Mouse (Mus musculus): ENCODE results near the gene Clca1. TPM values are rescaled to one million over a fixed set of nuclear protein-coding genes. Genes with fewer than 3 reads are reported as not detected.
"Not testable (repeated sequence)": the region's sequence is repeated elsewhere in the genome, so short reads cannot be mapped to it uniquely, and the experiment has no call there.

Gene Clca1
- not detected in 2 replicates for polyA plus RNA-seq (2014; fragmentation: Nextera tagmentation; extraction: Ambion mirVana)

DNA sequence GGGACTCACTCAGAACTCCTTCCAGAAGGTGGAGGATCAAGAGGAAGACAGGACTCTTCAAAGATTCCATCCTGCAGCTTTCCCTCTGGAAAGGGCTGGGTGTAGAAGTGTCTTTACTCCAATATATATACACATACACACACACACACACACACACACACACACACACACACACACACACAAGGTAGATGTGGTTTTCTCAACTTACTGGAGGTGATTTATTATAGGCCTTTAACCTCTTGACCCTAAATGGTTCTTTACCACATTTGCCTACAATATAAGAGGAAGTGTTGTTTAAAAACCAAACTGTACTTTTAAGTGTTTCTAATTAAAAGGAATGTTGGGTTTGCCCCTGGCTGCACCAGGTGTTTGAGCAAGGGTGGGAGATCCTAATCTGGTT is at the start of gene Clca1:
Gene Clca1, minus strand, starts transcription at position 101 of the 400 bp plus-strand sequence.
- H3K4me3 ChIP-seq (ENCODE audit: low read depth, low read length), result no peak within 1 kb of the TSS
- H3K9me3 ChIP-seq (ENCODE audit: control insufficient read depth, low read length), result no peaks in the 10 kb centered on the region
- H3K4me1 ChIP-seq (replicated peaks; ENCODE audit: control insufficient read depth, insufficient read depth, low read length), result no peaks in the 10 kb centered on the region
- no peak within 1 kb of the TSS for H3K27ac ChIP-seq (ENCODE audit: low read depth, low read length)
- no peak within 1 kb of the TSS for H3K4me2 ChIP-seq (replicated peaks; ENCODE audit: low read depth, low read length)
- no peaks in the 10 kb centered on the region for H3K36me3 ChIP-seq (ENCODE audit: control insufficient read depth, insufficient read depth, low read length)
- no peak within 1 kb of the TSS for H3K9ac ChIP-seq (ENCODE audit: low read depth, low read length)
- no peaks in the 10 kb centered on the region for H3K27me3 ChIP-seq (ENCODE audit: control insufficient read depth, insufficient read depth, low read length)
- ATAC-seq (ENCODE audit: low FRiP score) (no peak), DNase-seq (ENCODE audit: low spot score) (no peak)

DNA sequence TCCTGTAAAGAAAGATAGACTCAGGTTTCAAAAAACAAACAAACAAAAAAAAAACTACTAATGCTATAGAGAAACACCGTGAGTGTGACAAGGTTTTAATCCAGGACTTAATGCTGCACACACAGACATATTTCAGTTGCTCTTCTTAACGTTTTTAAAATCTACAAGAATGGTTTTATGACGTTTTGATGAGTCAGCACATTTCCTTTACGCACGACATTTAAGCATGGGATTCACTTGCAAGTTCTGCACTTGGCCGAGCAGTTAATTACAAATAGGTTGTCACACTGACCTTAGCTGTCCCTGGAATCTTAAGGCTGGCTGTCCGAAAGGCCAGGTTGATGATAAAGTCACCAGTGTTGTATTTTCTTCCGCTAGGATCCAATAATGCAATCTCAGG is 48.3 kb upstream of the Clca1 start:
- H3K27ac ChIP-seq (ENCODE audit: low read depth, low read length), result no peak overlapping the region
- no peak for ATAC-seq (ENCODE audit: low FRiP score)
- H3K4me1 ChIP-seq (replicated peaks; ENCODE audit: control insufficient read depth, insufficient read depth, low read length), result no peaks in the 10 kb centered on the region
- H3K9ac ChIP-seq (ENCODE audit: low read depth, low read length), result no peak overlapping the region
- no peak overlapping the region for H3K4me3 ChIP-seq (ENCODE audit: low read depth, low read length)
- H3K4me2 ChIP-seq (replicated peaks; ENCODE audit: low read depth, low read length), result no peak overlapping the region
- no peak for DNase-seq (ENCODE audit: low spot score)
- H3K36me3 ChIP-seq (ENCODE audit: control insufficient read depth, insufficient read depth, low read length), result no peaks in the 10 kb centered on the region
- no peaks in the 10 kb centered on the region for H3K9me3 ChIP-seq (ENCODE audit: control insufficient read depth, low read length)
- WGBS, result 82% methylated on average over 8 of the region's 8 CpGs
- H3K27me3 ChIP-seq (ENCODE audit: control insufficient read depth, insufficient read depth, low read length), result no peaks in the 10 kb centered on the region

DNA sequence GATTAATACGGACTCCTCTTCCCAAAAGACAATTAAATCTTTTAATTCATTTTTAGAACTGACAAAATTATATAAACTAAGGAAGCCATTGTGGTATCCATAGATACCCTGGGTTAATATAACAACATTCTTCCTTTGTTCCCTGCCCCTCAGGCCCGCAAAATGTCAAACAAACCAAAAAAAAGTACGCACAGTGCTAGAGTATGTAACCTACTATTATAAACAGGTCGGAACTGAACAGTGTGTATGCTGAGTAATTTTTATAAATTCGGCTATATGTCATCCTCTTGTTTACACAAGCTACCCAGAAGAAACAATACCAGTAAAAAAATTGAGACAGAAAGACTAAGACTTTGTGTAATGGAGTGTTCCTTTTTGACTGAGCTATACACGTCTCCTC is 45.8 kb upstream of the Clca1 start:
- H3K9ac ChIP-seq (ENCODE audit: low read depth, low read length), result no peak overlapping the region
- H3K27ac ChIP-seq (ENCODE audit: low read depth, low read length), result no peak overlapping the region
- no peak overlapping the region for H3K4me2 ChIP-seq (replicated peaks; ENCODE audit: low read depth, low read length)
- H3K27me3 ChIP-seq (ENCODE audit: control insufficient read depth, insufficient read depth, low read length), result no peaks in the 10 kb centered on the region
- no peaks in the 10 kb centered on the region for H3K9me3 ChIP-seq (ENCODE audit: control insufficient read depth, low read length)
- no peaks in the 10 kb centered on the region for H3K36me3 ChIP-seq (ENCODE audit: control insufficient read depth, insufficient read depth, low read length)
- no peak for DNase-seq (ENCODE audit: low spot score)
- no peak overlapping the region for H3K4me3 ChIP-seq (ENCODE audit: low read depth, low read length)
- H3K4me1 ChIP-seq (replicated peaks; ENCODE audit: control insufficient read depth, insufficient read depth, low read length), result no peaks in the 10 kb centered on the region
- 88% methylated on average over 6 of the region's 6 CpGs for WGBS
- no peak for ATAC-seq (ENCODE audit: low FRiP score)

DNA sequence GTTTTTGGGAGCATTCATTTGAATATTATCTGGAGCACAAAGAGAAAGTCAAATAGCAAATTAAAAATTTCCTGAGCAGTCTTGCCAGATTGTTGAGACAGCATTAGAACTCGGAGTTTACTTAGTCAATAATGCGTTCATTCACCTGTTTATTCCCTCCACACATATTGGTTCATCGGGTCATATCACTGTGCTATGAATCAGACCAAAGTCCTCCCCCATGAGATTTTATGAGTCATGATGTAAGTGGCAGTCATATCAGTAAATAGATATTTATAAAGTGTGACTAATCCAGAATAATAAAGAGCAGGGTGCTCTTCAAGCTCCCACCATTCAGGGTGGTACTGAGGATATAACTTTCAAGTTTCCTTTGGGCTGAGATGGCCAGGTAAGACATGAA is 39.8 kb upstream of the Clca1 start:
- H3K27me3 ChIP-seq (ENCODE audit: control insufficient read depth, insufficient read depth, low read length), result no peaks in the 10 kb centered on the region
- H3K4me2 ChIP-seq (replicated peaks; ENCODE audit: low read depth, low read length), result no peak overlapping the region
- DNase-seq (ENCODE audit: low spot score) (no peak), ATAC-seq (ENCODE audit: low FRiP score) (no peak)
- H3K4me3 ChIP-seq (ENCODE audit: low read depth, low read length), result no peak overlapping the region
- no peaks in the 10 kb centered on the region for H3K9me3 ChIP-seq (ENCODE audit: control insufficient read depth, low read length)
- H3K4me1 ChIP-seq (replicated peaks; ENCODE audit: control insufficient read depth, insufficient read depth, low read length), result no peaks in the 10 kb centered on the region
- H3K27ac ChIP-seq (ENCODE audit: low read depth, low read length), result no peak overlapping the region
- H3K36me3 ChIP-seq (ENCODE audit: control insufficient read depth, insufficient read depth, low read length), result no peaks in the 10 kb centered on the region
- WGBS, result 95% methylated on average over 3 of the region's 3 CpGs
- H3K9ac ChIP-seq (ENCODE audit: low read depth, low read length), result no peak overlapping the region

DNA sequence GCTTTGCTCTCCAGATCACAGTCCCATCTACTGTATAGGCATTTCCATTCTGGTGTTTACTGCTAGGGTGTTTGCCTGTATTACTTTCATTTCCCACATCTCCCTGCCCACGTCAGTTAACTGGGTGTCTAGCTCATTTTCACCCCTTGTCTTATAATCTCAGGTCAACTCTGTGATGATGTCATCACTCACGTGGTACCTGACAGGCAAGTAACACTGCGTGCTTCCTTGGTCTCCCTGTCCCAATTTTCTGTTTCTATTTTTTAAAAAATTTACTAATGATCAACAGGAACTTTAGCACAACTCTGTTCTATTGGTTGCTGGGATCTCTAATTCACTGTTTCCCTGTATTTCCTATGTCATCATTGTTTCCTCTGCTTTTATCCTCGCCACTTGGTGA is 36.4 kb upstream of the Clca1 start:
- Histone ChIP-seq H3K4me2 (replicated peaks; ENCODE audit: low read depth, low read length) (no peak overlapping the region), H3K9me3 (ENCODE audit: control insufficient read depth, low read length) (no peaks in the 10 kb centered on the region), H3K27me3 (ENCODE audit: control insufficient read depth, insufficient read depth, low read length) (no peaks in the 10 kb centered on the region), H3K36me3 (ENCODE audit: control insufficient read depth, insufficient read depth, low read length) (no peaks in the 10 kb centered on the region), H3K9ac (ENCODE audit: low read depth, low read length) (no peak overlapping the region), H3K27ac (ENCODE audit: low read depth, low read length) (no peak overlapping the region), H3K4me1 (replicated peaks; ENCODE audit: control insufficient read depth, insufficient read depth, low read length) (no peaks in the 10 kb centered on the region), H3K4me3 (ENCODE audit: low read depth, low read length) (no peak overlapping the region)
- ATAC-seq (ENCODE audit: low FRiP score) (no peak), DNase-seq (ENCODE audit: low spot score) (no peak)
- 91% methylated on average over 4 of the region's 4 CpGs for WGBS

DNA sequence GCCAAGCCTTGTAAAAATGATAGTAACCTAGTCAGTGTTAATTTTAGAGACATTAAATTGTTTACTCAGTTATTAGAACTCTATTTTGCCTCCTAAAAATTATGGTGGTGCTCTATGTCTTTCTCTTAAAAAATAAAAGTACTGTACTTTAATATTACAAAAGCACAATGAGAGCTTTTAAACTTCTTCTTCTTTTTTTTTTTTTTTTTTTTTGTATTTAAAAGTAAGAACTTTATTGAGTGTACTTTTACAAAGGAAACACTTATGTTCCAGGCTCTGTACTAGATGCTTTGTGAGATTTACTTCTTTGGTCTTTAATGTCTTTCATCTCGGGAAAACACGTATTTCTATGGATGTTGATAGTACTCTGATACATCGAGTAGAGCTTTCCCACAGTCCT is 22.6 kb upstream of the Clca1 start:
- H3K4me3 ChIP-seq (ENCODE audit: low read depth, low read length); H3K4me2 ChIP-seq (replicated peaks; ENCODE audit: low read depth, low read length); H3K9me3 ChIP-seq (ENCODE audit: control insufficient read depth, low read length); H3K27me3 ChIP-seq (ENCODE audit: control insufficient read depth, insufficient read depth, low read length); H3K27ac ChIP-seq (ENCODE audit: low read depth, low read length); DNase-seq (ENCODE audit: low spot score); H3K36me3 ChIP-seq (ENCODE audit: control insufficient read depth, insufficient read depth, low read length); ATAC-seq (ENCODE audit: low FRiP score); H3K4me1 ChIP-seq (replicated peaks; ENCODE audit: control insufficient read depth, insufficient read depth, low read length); H3K9ac ChIP-seq (ENCODE audit: low read depth, low read length): not testable (repeated sequence)
- WGBS, result 91% methylated on average over 3 of the region's 3 CpGs

DNA sequence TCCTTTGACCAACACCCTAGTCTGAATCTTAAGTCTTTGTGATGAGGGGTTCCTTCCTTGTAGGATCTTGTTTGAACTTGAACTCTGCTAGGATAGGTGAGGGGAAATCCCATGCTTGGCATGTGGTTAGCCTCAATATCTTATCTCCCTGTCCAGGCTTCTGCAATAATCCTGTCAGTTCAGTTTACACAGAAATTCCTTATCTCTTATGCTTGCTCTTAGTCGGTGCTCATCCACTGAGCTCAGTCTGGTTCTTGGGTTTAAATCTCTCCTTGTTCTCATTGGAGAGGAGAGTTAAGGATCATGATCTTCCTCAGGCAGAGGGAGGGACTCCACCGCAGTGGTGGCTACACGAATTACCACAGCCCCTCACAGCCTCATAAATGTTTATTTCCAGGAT is 17.2 kb upstream of the Clca1 start:
- DNase-seq (ENCODE audit: low spot score), result no peak
- no peak overlapping the region for H3K27ac ChIP-seq (ENCODE audit: low read depth, low read length)
- no peaks in the 10 kb centered on the region for H3K27me3 ChIP-seq (ENCODE audit: control insufficient read depth, insufficient read depth, low read length)
- H3K4me3 ChIP-seq (ENCODE audit: low read depth, low read length), result no peak overlapping the region
- 81% methylated on average over 3 of the region's 3 CpGs for WGBS
- H3K4me2 ChIP-seq (replicated peaks; ENCODE audit: low read depth, low read length), result no peak overlapping the region
- H3K4me1 ChIP-seq (replicated peaks; ENCODE audit: control insufficient read depth, insufficient read depth, low read length), result no peaks in the 10 kb centered on the region
- no peaks in the 10 kb centered on the region for H3K36me3 ChIP-seq (ENCODE audit: control insufficient read depth, insufficient read depth, low read length)
- ATAC-seq (ENCODE audit: low FRiP score), result no peak
- no peaks in the 10 kb centered on the region for H3K9me3 ChIP-seq (ENCODE audit: control insufficient read depth, low read length)
- no peak overlapping the region for H3K9ac ChIP-seq (ENCODE audit: low read depth, low read length)

DNA sequence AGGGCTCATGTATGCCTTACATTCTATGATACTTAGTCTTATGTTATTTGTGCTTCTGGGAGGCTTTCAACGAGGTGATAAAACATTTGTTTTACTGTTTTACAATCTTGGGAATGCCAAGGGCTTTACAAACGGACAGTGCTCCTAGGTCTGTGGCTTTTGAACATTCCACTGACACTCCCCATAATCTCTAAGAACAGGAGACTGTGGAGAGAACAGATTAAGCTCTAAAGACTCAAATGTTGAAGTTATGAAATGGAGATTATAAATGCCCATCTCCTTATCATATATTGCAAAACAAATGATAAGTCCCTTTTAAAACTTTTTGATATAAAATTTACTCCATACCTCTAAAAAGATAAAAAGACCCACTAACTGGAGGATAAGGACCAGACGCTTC is 6.2 kb upstream of the Clca1 start:
- H3K36me3 ChIP-seq (ENCODE audit: control insufficient read depth, insufficient read depth, low read length), result no peaks in the 10 kb centered on the region
- H3K9ac ChIP-seq (ENCODE audit: low read depth, low read length), result no peak overlapping the region
- no peak overlapping the region for H3K4me2 ChIP-seq (replicated peaks; ENCODE audit: low read depth, low read length)
- WGBS, result 75% methylated on average over 3 of the region's 3 CpGs
- H3K27ac ChIP-seq (ENCODE audit: low read depth, low read length), result no peak overlapping the region
- H3K4me3 ChIP-seq (ENCODE audit: low read depth, low read length), result no peak overlapping the region
- no peaks in the 10 kb centered on the region for H3K4me1 ChIP-seq (replicated peaks; ENCODE audit: control insufficient read depth, insufficient read depth, low read length)
- DNase-seq (ENCODE audit: low spot score) (no peak), ATAC-seq (ENCODE audit: low FRiP score) (no peak)
- no peaks in the 10 kb centered on the region for H3K9me3 ChIP-seq (ENCODE audit: control insufficient read depth, low read length)
- no peaks in the 10 kb centered on the region for H3K27me3 ChIP-seq (ENCODE audit: control insufficient read depth, insufficient read depth, low read length)

DNA sequence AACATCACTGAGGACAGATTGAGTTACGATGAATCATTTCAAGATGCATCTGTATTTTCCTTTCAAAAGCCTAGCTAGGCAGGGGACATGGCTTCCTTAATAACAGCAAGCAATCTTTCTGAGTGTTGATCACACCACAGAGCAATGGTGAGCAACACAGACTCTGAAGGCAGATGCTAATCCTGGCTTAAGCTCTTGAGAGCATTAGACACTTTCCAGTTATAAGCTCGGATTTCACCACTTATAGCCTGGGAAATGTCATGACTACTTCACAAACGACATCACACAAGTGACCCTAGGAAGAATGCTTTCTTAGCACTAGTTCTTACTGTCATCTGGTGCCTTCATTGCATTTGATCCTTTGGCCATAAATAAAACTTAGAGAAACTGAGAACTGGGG is 4.5 kb downstream of the Clca1 start:
- no peak overlapping the region for H3K9ac ChIP-seq (ENCODE audit: low read depth, low read length)
- ATAC-seq (ENCODE audit: low FRiP score), result no peak
- H3K27me3 ChIP-seq (ENCODE audit: control insufficient read depth, insufficient read depth, low read length), result no peaks in the 10 kb centered on the region
- 86% methylated on average over 3 of the region's 3 CpGs for WGBS
- H3K4me2 ChIP-seq (replicated peaks; ENCODE audit: low read depth, low read length), result no peak overlapping the region
- no peak overlapping the region for H3K27ac ChIP-seq (ENCODE audit: low read depth, low read length)
- H3K9me3 ChIP-seq (ENCODE audit: control insufficient read depth, low read length), result no peaks in the 10 kb centered on the region
- no peak for DNase-seq (ENCODE audit: low spot score)
- no peaks in the 10 kb centered on the region for H3K4me1 ChIP-seq (replicated peaks; ENCODE audit: control insufficient read depth, insufficient read depth, low read length)
- H3K4me3 ChIP-seq (ENCODE audit: low read depth, low read length), result no peak overlapping the region
- no peaks in the 10 kb centered on the region for H3K36me3 ChIP-seq (ENCODE audit: control insufficient read depth, insufficient read depth, low read length)
